In genomic region chr6:30205587-30206202, GRCm38 (mm10) we compare ENCODE assay signal across 8 mouse cellular contexts.
DNase-seq lines count a peak whose midpoint lies in the region; ATAC-seq and TF ChIP-seq lines count a peak whose summit lies in the region.

No protein-coding gene starts in this region.

- TF ChIP-seq CTCF in MEL (IDR thresholded peaks at IDR 0.05 in 2 of 3, conservative IDR thresholded peaks at IDR 0.05 in 1 of 3; ENCODE audit: control insufficient read depth in 1 of 3, insufficient read depth in 1 of 3, low read depth in 2 of 3, low read length in 3 of 3, poor library complexity in 1 of 3, severe bottlenecking in 1 of 3): peak; percentile 85 to 100 (median 98)
- TF ChIP-seq CTCF in lung, adult 2 months (IDR thresholded peaks at IDR 0.05; ENCODE audit: insufficient read depth, low read length): peak; percentile 67

- WGBS in forebrain, embryonic 15.5 days: 8% methylated on average over 30 of the region's 30 CpGs
- WGBS in lung, adult 2 months: 7% methylated on average over 30 of the region's 30 CpGs
- 6% methylated on average over 30 of the region's 30 CpGs for whole genome bisulfite sequencing in neural tube, embryonic 15.5 days

- no peak overlapping the region for H3K9ac ChIP-seq in MEL (ENCODE audit: control insufficient read depth, low read depth, low read length, poor library complexity, severe bottlenecking)
- no peak overlapping the region for H3K9ac ChIP-seq in forebrain, embryonic 15.5 days (replicated peaks)
- H3K9ac ChIP-seq in neural tube, embryonic 15.5 days (replicated peaks): peak overlapping the region; percentile 34

- peak; percentile 97 for TF ChIP-seq RAD21 in MEL (IDR thresholded peaks at IDR 0.05; ENCODE audit: low read depth, low read length)

- no peaks in the 10 kb centered on the region for H3K79me2 ChIP-seq in MEL (ENCODE audit: control insufficient read depth, insufficient read depth, low read length, poor library complexity)

- H3K27ac ChIP-seq in MEL (ENCODE audit: control insufficient read depth, low read depth, low read length): no peak overlapping the region
- no peak overlapping the region for H3K27ac ChIP-seq in forebrain, embryonic 15.5 days (replicated peaks)
- no peak overlapping the region for H3K27ac ChIP-seq in neural tube, embryonic 15.5 days (replicated peaks)

- peak overlapping the region; percentile 12 to 39; a peak in 3 of 4 replicates for H3K4me3 ChIP-seq in MEL (ENCODE audit: control insufficient read depth in 1 of 2, insufficient read depth in 1 of 2, low read depth in 2 of 2, low read length in 2 of 2)
- H3K4me3 ChIP-seq in forebrain, embryonic 15.5 days: peak overlapping the region; percentile 24
- no peak overlapping the region for H3K4me3 ChIP-seq in lung, adult 2 months (replicated peaks; ENCODE audit: extremely low read depth, low read depth, low read length)
- H3K4me3 ChIP-seq in neural tube, embryonic 15.5 days (replicated peaks): peak overlapping the region; percentile 27

- H3K4me2 ChIP-seq in forebrain, embryonic 15.5 days (replicated peaks): peak overlapping the region; percentile 46
- H3K4me2 ChIP-seq in neural tube, embryonic 15.5 days: peak overlapping the region; percentile 59

- intact Hi-C loops in heart, postnatal 14 days (cut with DNase I): loop anchor here (2.0 to 5.0 kb wide), 3 partner anchors 88 to 351 kb away; no protein-coding TSS in a partner anchor

- H3K9me3 ChIP-seq in MEL (replicated peaks; ENCODE audit: insufficient read depth, low read length): no peaks in the 10 kb centered on the region
- H3K9me3 ChIP-seq in forebrain, embryonic 15.5 days: no peaks in the 10 kb centered on the region
- H3K9me3 ChIP-seq in neural tube, embryonic 15.5 days (replicated peaks): no peaks in the 10 kb centered on the region

- no peaks in the 10 kb centered on the region for H3K36me3 ChIP-seq in MEL (ENCODE audit: control insufficient read depth in 1 of 2, insufficient read depth in 2 of 2, low read length in 2 of 2)
- no peaks in the 10 kb centered on the region for H3K36me3 ChIP-seq in forebrain, embryonic 15.5 days
- no peaks in the 10 kb centered on the region for H3K36me3 ChIP-seq in neural tube, embryonic 15.5 days

- peak; percentile 77 for ATAC-seq in forebrain, embryonic 15.5 days (replicated peaks)
- ATAC-seq in neural tube, embryonic 15.5 days (ENCODE audit: low FRiP score): peak; percentile 80

- no peak for TF ChIP-seq POLR2A in MEL (IDR thresholded peaks at IDR 0.05; ENCODE audit: control insufficient read depth in 1 of 2, insufficient read depth in 1 of 2, low read depth in 1 of 2, low read length in 2 of 2, poor library complexity in 1 of 2)
- TF ChIP-seq POLR2A in lung, adult 2 months (IDR thresholded peaks at IDR 0.05; ENCODE audit: borderline replicate concordance, extremely low read depth, low read depth, low read length): no peak

- no peaks in the 10 kb centered on the region; a peak in 1 of 4 replicates for H3K4me1 ChIP-seq in MEL (ENCODE audit: control insufficient read depth in 1 of 2, insufficient read depth in 2 of 2, low read length in 2 of 2)
- peaks cover 6% of the 10 kb centered on the region; the same call in 1 of the 2 replicates for H3K4me1 ChIP-seq in forebrain, embryonic 15.5 days
- no peaks in the 10 kb centered on the region for H3K4me1 ChIP-seq in lung, adult 2 months (ENCODE audit: control insufficient read depth, insufficient read depth, low read length)
- peaks cover 5% of the 10 kb centered on the region; the same call in 1 of the 2 replicates for H3K4me1 ChIP-seq in neural tube, embryonic 15.5 days

- H3K27me3 ChIP-seq in MEL (ENCODE audit: control insufficient read depth in 1 of 2, insufficient read depth in 2 of 2, low read length in 2 of 2): no peaks in the 10 kb centered on the region
- H3K27me3 ChIP-seq in forebrain, embryonic 15.5 days: no peaks in the 10 kb centered on the region
- H3K27me3 ChIP-seq in neural tube, embryonic 15.5 days (replicated peaks): no peaks in the 10 kb centered on the region

- no peak for TF ChIP-seq EP300 in MEL (IDR thresholded peaks at IDR 0.05; ENCODE audit: low read depth in 1 of 2, low read length in 2 of 2)

- peak; percentile 81 for DNase-seq in MEL (ENCODE audit: low read depth, low spot score)
- DNase-seq in cerebellum, adult 11 months: peak; percentile 60
- peak; percentile 88 to 89 for DNase-seq in heart, postnatal 14 days
- DNase-seq in kidney, postnatal 4 days: peak; percentile 84 to 89
- peak; percentile 60 for DNase-seq in lung, adult 2 months
- peak; percentile 51 to 52 for DNase-seq in thymus, adult 18-20 months

TF ChIP-seq in MEL, 35 proteins besides CTCF, POLR2A, EP300 and RAD21:
- TF ChIP-seq MAZ (IDR thresholded peaks at IDR 0.05; ENCODE audit: low read depth, low read length) (0 out of 2 replicates have a peak, but pooled peaks have one; percentile 38), SIN3A (IDR thresholded peaks at IDR 0.05; ENCODE audit: low read length) (peak; percentile 25; the same call in 1 of the 2 replicates), MYB (IDR thresholded peaks at IDR 0.05; ENCODE audit: low read depth, low read length) (no peak), ZC3H11A (IDR thresholded peaks at IDR 0.05; ENCODE audit: low read depth, low read length) (peak; percentile 97), SMC3 (IDR thresholded peaks at IDR 0.05; ENCODE audit: low read depth, low read length) (peak; percentile 98), MEF2A (IDR thresholded peaks at IDR 0.05; ENCODE audit: extremely low read depth, insufficient replicate concordance, low read depth, low read length, poor library complexity, severe bottlenecking) (no peak), UBTF (IDR thresholded peaks at IDR 0.05; ENCODE audit: borderline replicate concordance, insufficient read depth, low read depth, low read length) (no peak)
TF ChIP-seq in MEL: peak in this region for 4.
